Mouse (Mus musculus) lung, adult 2 months (tissue): Measurements from ENCODE around the gene D16Ertd472e.

Source experiments
- CTCF ChIP-seq: fragments of 200-500 bp; IDR thresholded peaks from 2 replicates; pipeline ENCODE4 v1.5.1; 2011; ENCODE audit warnings: mild to moderate bottlenecking, low read length, control low read depth; ENCODE audit not compliant: insufficient read depth
- POLR2A ChIP-seq: fragments of 200-500 bp; IDR thresholded peaks from 2 replicates; pipeline ENCODE4 v1.6.1; 2011; ENCODE audit warnings: low read depth, mild to moderate bottlenecking, control low read depth, low read length, borderline replicate concordance; ENCODE audit errors: extremely low read depth

DNA sequence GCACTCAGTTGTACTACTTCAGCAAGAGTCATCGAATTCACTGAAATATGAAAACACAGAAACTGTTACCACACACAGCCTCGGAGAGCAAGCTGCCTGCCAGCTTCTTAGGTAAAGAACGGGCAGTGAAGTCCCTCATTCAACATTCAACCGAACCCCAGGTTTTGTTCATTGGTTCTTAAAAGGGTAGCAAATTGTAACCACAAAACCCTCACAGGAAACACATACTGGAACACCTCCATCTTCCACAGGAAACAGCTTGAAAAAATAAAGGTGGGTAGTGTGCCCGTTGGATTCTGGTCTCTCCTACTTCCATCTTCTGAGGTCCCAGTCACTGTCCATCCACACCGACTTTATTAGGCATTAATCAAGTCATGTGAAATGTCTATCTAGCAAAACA is 30.0 kb downstream of the D16Ertd472e start:
- no peak for TF ChIP-seq CTCF
- TF ChIP-seq POLR2A: no peak
